Mouse (Mus musculus) small intestine, adult 2 months (tissue): ENCODE results near the gene Nufip1.

Experiments used
- CTCF ChIP-seq: fragments of 200-500 bp; IDR thresholded peaks from 2 replicates; pipeline ENCODE4 v1.5.1; 2012; ENCODE audit warnings: low read depth, mild to moderate bottlenecking, control low read depth, inconsistent platforms, low read length, moderate library complexity, mixed read lengths; ENCODE audit not compliant: insufficient replicate concordance, insufficient read length; ENCODE audit errors: extremely low read depth
- POLR2A ChIP-seq: fragments of 200-500 bp; IDR thresholded peaks from 2 replicates; pipeline ENCODE4 v1.6.1; 2012; ENCODE audit warnings: low read depth, mild to moderate bottlenecking, control low read depth, inconsistent platforms, low read length, moderate library complexity

DNA sequence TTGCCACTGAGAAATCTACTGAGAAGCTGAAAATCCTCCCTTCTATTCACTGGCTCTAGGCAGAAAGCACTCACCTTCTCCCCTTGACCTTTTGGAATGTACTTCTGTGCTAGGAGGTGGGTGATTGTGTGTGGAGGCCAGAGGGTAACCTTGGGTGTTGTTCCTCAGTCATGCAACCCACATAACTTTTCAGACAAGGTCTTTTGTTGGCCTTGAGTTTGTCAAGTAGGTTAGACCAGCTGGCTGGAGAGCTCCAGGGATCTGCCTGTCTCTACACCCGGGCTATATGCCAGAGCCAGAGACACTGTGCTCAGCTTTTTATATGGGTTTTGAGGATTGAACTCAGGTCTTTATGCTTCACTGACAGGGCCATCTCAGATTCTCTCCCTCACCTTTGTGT is 36.5 kb upstream of the Nufip1 start:
- TF ChIP-seq CTCF (no peak), POLR2A (no peak)
